Mouse (Mus musculus) heart, postnatal 36 days (tissue): ENCODE measurements around the gene Gm20388. TPM values are rescaled to one million over a fixed set of nuclear protein-coding genes. Genes with fewer than 3 reads are reported as not detected.

Source experiments
- DNase-seq, 2 experiments: peaks; one replicate each; pipeline ENCODE4 v3.0.0; 2021 to 2022
- intact Hi-C: fragments of 180-260 bp; cut with DNase I; formaldehyde crosslinking; loops from one replicate; pipeline ENCODE4 v1.15.1; 2025
- total RNA-seq, 2 experiments: library from RNA; stranded (reverse); gene quantifications; 2 replicates each; pipeline ENCODE4 v1.2.3; 2021

The Gm20388 gene
- total RNA-seq, 2 experiments from 2014 or later, result 3.5 to 4.9 TPM

DNA sequence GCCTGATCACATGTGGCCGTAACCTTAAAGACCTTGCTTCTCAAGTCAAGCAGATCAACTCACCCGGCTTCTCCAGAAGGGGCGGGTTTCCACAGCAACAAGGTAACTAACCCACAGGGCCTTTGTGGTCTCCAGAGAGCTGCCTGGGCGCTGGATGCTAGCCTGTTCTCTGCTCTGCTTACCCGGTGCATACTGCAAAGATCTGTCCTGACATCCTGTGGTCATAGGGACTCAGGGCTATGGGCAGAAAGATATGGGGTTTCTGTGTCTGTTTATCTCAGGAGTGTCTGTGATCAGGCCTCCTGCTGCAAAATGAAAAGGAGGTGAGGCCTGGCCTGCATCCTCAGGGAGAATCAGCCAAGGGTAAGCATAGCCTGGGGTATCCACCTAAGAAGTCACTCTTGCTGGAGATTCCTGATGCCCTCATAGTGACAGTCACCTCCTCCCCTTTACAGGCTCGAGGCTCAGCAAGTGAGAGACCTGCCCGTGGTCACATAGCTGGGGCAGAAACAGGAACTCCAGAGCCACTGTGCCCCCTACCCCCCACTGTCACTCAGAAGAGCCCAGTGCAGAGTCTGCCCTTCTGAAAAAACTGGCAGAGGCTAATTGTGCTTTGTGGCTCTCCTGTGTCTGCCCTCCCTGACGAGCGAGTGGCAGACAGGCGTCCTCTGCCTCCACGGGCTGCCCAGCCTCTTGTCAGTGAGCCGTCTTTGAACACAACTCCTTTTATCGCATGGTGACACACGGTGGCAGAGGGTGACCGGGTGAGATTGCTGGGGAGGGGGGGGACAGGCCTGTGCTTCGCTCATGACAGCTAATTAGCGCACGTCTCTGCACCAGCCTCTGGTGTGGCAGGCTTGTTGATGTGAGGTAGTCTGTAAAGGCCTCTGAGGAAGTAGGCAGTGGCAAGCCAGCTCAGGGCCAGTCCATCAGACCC, 383.0 kb downstream of the Gm20388 start:
- intact Hi-C loops, result no loop called here
- no peak for DNase-seq

DNA sequence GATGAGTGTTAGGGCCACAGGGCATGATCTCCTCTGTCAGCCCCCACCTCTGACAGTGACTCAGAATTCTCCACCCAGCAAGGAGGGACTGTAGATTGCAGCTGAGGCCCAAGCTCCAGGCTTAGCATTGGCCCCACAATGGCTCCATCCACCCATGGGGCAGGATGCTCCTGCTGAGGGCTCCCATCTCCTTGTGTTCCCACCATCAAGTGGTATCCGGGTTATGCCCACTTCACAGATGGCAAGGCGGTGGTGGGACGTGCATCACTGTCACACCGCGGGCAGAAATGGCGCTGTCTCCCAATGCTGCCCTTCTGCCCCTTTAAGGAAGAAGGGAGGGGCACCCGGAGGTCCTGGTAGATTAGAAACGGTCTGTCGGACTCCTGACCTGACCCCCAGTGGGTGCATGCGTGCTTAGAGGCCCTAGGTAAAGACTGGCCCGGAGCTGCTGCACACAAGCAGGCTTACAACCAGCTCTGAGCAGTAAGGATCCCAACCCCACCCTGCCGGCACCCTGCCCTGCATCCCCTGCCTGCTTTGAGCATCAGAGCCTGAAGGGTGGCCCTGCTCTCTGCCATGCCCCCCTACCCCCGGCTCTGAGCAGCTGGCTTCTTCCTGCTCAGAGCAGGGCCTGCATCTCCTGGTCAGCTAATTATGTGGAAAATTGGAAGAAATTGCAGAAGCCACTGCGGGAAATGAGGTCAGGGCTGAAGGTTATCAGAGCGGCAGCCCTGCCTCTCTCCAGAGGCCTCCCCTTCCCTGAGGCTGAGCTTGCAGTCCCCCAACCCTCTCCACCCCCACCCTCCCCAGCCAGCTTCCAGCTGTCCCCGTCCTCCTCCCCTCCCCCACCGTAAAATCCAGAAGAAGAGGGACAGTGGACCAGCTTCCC, 384.6 kb downstream of the Gm20388 start:
- DNase-seq, result no peak
- intact Hi-C loops, result no loop called here

DNA sequence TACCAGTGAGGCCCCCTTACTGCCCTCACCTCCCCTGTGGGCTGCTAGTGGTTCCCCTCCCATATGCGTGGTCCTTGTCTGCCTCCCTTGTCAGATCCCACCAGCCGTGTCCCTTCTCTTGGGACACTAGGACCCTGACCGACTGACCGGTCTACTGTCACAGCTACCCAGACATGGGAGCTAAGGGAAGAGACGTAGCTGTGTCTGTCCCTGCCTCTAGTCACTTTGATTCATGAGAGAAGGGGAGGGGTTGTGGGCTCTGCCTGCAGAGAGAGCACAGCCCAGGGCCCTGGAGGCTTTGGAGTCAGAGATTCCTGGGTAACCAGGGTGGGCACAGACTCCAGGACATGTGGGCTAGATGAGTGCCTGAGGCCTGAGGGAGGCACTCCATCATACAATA, 386.4 kb downstream of the Gm20388 start:
- intact Hi-C loops, result no loop called here

DNA sequence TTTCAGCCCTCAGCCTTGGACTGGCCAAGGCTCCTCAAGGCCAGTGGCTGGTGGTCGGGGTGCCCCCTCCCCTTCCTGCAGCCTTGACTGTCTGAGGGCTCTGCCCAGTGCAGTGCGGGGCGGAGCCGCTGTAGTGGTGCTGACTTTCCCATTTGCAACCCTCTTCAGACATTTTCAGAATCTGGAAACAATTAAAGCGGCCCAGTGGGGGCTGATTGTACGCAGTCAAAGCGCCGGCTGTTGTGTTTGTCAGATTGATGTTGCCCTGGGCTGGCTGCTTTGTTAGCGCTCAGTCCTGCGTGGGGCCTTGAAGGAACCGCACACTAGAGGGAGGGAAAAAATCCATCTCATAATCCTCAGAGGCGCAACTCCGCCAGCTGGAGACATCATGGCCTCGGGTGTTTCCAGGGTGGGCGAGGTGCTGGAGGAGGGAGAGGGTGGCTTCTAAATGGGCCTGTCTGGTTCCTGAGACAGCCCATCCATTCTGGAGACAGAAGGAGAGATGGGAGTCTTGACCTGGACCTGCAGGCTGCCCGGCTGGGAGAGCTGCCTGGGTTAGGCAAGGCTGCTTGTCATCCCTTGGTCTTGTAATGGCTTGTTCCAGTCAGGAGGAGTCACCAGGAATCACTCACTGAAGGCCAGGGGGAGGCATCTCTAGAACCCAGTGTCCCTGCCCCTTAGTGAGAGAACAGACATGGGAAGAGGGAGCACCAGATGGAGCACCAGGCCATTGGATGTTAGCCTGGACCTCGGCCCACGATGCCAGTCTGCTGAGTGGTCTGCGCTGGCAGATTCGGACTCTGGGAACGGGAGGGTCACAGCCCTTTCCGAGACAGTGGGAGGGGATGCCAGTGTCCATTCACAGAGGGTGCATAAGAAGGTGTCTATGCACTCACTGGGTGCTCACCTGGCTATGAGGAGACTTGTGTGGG, 388.2 kb downstream of the Gm20388 start:
- intact Hi-C loops, result no loop called here
- DNase-seq, result no peak

More for the DNA sequence above, 386.4 kb downstream of the Gm20388 start:
- no peak for DNase-seq

DNA sequence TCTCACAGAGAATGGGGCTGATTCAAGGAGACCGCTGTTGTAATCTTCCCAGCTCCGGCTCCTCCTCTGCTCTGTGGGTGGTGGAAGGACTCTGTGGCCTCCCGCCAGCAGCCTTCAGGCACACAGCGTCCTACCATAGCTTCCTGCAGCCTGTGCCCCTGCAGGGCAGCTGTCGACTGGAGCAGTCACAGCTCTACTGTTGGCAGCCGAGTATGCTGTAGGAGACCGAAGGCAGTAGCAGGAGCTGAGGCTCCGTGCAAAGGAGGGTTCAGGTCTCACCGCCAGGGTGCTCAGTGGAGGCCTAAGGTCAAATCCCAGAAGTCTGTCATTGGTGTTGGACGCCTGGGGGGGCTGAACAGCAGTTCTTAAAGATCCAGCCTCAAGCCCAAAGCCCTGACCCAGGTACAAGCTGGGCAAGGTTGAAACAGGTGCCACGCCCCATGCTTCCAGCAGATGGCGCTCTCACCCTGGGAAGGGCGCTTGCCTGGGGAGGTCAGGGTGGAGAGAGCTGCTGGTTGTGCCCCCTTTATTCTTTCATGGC, 390.0 kb downstream of the Gm20388 start:
- DNase-seq, result peak; percentile 82 to 84
- intact Hi-C loops, result loop anchor here (5.0 kb wide), 1 partner anchor 307 kb away; no protein-coding TSS in a partner anchor

GRCm38 (mm10) chr8:120302941-120303675, 392.5 kb downstream of the Gm20388 start:
- intact Hi-C loops, result loop anchor here (5.0 kb wide), 1 partner anchor 304 kb away; no protein-coding TSS in a partner anchor
- DNase-seq, result no peak

DNA sequence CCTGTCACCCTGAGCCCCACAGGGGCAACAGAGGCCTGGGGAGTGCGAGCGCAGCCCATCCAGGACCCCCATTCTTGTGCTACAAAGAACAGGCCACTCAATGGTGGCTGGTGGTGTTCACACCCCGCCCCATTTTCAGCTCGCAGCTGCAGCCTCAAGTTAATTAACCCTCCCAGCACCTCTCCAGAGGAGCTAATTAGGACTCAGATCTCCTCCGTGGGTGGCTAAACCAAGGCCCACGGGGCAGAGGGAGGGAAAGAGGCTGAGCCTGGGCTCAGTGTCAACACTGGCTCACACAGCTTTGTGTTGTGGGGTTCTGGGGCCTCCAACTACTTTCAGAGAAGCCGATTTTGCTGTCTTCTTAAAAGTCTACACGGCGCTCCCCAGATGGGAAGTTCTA, 393.5 kb downstream of the Gm20388 start:
- no peak for DNase-seq
- intact Hi-C loops, result loop anchor here (5.0 kb wide), 1 partner anchor 303 kb away; no protein-coding TSS in a partner anchor

- DNase-seq, result no peak
- intact Hi-C loops, result no loop called here
Measured at GRCm38 (mm10) chr8:120305800-120306385, 395.3 kb downstream of the Gm20388 start.

DNA sequence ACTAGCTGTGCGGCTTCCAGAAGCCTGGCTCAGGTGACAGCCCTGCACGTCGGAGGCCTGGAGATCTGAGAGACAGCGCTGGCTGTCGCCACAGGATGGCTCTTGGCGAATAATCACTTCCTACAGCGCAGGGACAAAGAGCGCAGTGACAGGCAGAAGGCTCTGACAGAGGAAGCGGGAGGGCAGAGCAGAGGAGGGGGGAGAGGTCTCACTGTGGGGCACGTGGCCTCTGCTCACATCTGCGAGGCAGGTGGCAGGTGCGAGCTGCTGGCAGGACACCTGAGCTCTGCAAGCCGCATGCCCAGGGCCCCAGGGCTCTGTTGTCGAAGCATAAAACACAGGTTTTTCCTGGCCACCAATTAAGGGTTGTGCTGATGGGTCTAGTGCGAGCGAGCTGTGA, 396.5 kb downstream of the Gm20388 start:
- no peak for DNase-seq
- intact Hi-C loops, result no loop called here

- DNase-seq, result no peak
- intact Hi-C loops, result no loop called here
Measured at GRCm38 (mm10) chr8:120307528-120307927, 396.9 kb downstream of the Gm20388 start.

- intact Hi-C loops, result no loop called here
- DNase-seq, result no peak
Measured at GRCm38 (mm10) chr8:120308131-120308530, 397.5 kb downstream of the Gm20388 start.

GRCm38 (mm10) chr8:120308553-120308952, 397.9 kb downstream of the Gm20388 start:
- intact Hi-C loops, result no loop called here
- DNase-seq, result peak in 1 of 2 experiments; percentile 51

DNA sequence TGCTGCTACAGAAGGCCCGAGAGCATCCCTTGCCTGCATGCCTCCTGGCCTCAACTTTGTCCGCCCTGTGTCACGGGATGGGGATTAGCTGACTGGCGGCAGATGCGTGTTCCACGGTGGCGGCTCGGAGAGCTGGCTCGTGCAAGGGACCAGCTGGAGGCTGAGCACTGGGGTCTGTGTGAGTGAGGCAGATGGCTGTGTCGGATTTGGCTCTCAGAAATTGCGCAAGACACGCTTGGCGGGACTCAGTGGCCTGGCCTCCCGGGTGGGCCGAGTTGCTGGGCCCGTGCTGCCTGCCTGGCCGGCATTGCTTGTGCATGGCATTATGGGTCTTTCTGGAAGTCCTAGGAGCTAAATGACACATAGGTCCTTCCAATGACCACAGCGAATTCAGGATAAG, 398.7 kb downstream of the Gm20388 start:
- intact Hi-C loops, result no loop called here
- DNase-seq, result peak; percentile 73

- DNase-seq, result no peak
- intact Hi-C loops, result no loop called here
Measured at GRCm38 (mm10) chr8:120310063-120310462, 399.4 kb downstream of the Gm20388 start.

DNA sequence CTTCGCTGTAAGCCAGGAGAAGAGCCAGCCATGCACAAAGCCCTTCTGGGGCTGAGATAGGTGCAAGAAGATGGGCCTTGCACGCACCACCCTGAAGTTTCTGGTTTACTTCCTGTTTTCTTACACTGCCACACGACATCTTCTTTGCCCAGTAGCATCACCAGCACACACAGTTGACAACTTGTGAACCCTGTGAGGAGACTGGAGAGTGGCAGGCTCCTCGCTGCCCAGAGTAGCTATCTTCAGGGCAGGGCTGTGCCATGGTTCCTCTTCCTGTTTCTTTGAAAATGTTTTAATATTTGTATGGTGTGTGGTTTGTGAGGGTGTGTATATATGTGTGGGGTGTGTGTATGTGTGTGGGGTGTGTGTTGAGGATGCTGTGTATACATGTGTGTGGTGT, 401.8 kb downstream of the Gm20388 start:
- DNase-seq, result no peak
- intact Hi-C loops, result no loop called here

GRCm38 (mm10) chr8:120313674-120314073, 403.0 kb downstream of the Gm20388 start:
- intact Hi-C loops, result no loop called here
- DNase-seq, result no peak

DNA sequence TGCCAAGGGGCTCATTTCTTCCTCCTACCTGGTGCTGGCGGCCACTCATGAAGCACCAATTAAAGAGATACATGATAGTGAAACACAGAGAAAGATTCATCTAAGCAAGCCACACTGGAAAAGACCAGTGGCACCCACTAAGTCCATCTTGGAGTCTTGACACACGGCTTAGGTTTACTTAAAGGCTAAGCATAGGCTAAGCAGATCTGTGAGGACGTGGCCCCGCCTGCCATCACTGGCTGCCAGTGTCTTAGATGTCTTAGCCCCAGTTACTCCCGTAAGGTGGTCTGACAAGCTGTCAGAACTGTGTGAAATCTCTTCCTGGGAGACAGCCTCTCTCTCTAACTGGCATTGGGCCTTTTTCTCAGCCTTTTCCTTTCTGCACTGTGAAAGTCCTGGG, 404.3 kb downstream of the Gm20388 start:
- intact Hi-C loops, result no loop called here
- DNase-seq, result no peak

DNA sequence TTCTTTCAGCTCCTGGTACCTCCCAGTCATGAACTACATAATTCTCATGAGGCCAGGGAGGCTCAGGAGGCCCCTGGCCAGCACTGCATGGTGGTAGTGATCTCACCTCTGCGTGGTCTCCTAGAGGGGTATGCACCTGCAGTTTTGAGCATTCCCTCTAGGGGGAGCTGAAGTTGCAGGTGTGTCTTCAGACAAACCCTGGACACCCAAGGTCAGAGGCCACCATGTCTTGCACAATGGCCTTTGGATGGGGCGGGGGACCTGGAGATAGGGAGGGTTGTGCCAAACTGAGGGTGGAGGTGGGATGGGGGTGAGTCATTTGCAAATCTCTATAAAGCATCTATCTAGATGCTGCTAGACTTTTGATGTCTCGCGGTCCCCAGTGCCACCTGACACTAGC, 405.0 kb downstream of the Gm20388 start:
- intact Hi-C loops, result no loop called here
- no peak for DNase-seq

GRCm38 (mm10) chr8:120316707-120317106, 406.1 kb downstream of the Gm20388 start:
- DNase-seq, result no peak
- intact Hi-C loops, result no loop called here
